Mouse (Mus musculus) right cerebral cortex, postnatal 4 days (tissue): ENCODE results near the gene Pemt.
"Not testable (repeated sequence)": the region's sequence is repeated elsewhere in the genome, so short reads cannot be mapped to it uniquely, and the experiment has no call there.

Experiments used
- DNase-seq: peaks from one replicate; pipeline ENCODE4 v3.0.0-alpha.2; 2022

Pemt gene

GRCm38 (mm10) chr11:59991365-59991764, 54.9 kb downstream of the Pemt start:
- no peak for DNase-seq

GRCm38 (mm10) chr11:59989406-59989805, 56.9 kb downstream of the Pemt start:
- no peak for DNase-seq

- no peak for DNase-seq
Measured at GRCm38 (mm10) chr11:59977831-59978230, 68.5 kb downstream of the Pemt start.

GRCm38 (mm10) chr11:59975241-59975640, 71.0 kb downstream of the Pemt start:
- no peak for DNase-seq

GRCm38 (mm10) chr11:59973389-59973788, 72.9 kb downstream of the Pemt start:
- no peak for DNase-seq

DNA sequence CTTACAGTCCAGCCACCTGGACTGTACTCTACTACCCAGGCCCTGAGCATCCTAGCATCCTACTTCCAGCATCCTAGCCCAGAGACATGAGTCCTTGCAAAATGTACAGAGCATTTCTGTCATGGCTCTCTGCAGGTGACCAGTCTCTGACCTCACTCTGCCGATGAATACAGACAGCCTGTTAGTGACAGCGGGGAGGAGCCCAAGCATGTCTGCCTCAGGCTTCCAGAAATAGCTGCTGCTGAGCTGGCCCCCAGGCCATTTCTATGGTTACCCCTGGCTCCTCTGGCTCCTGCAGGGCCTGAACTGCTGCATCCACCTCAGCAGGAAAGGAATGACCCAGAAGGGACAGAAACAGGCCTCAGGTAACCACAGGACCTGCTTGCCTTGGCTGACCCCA, 74.6 kb downstream of the Pemt start:
- no peak for DNase-seq

DNA sequence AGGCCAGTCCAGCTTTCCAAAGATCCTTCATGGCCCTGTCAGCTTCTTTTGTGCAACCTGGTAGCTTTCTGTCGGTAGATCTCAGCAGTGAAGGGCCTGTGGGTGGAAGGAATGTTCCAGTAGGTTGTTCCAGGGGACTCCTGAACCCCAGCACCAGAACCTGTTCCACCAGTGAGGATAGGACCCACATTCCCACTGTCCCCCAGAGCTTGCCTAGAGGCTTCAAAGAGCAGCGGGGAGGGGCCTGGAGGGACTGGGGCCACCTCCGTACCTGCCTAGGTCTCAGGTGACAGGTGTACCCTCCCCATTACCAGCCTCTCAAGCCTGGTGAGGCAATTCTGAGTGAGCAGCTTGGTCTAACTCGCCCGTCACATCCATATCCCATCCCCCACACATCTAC, 75.5 kb downstream of the Pemt start:
- DNase-seq, result no peak

DNA sequence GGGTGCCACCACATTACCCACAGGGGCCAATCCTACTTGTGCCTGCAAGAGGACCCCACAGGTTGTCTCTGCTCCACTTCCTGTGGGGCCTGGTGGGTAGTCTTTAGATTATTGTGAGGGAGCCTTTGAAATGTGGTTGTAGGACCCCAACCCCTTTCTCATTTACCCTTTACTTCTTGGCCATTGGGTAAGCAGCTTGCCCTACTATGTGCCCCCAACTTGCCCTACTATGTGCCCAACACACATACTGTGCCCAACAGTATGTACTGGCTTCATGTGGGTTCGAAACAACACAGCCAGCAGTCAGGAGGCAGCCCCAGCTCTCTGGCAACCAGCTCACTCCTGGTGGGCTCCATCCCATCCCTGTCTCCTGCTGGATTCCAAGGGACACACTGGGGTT, 78.5 kb downstream of the Pemt start:
- DNase-seq, result no peak

- no peak for DNase-seq
Measured at GRCm38 (mm10) chr11:59966102-59966483, 80.2 kb downstream of the Pemt start.

DNA sequence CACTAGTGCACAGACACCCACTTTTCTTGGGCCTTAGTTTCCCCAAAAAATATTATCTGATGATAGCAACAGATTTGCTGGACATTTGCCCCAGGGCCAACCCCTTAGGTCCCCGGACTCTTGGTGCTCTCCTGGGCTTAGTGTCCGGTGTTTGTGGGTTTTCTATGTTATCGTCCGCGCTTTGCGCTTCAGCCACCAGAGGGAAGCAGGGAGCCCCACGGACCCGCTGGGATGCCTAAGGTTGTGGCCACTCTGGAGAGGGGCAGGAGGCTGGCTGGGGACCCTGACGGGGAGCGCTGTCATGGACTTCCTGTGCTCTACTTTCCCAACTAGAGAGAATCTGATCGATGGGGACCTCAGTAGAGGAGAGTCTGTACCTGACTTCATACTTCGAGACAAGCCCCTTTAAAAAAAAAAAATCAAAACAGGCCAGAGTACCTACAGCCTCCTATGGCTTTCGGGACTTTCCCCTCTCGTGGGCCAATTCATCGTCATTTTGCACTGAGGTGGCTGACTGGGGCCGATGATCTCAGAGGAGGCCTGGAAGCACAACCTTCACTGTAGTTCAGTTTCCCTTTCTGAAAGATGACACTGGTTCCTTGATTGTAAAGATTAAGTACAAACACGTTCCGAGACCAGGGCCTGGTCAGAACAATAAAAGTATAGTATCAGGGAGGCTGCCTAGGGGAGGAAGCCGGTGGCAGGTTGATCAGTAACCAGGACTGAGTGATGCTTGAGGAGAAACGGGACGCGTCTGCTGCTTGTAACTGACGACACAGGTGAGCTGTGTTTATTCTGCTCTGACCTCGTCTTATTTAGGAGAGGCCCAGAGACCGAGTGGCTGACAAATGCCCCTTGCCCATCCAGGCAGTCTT, 80.8 kb downstream of the Pemt start:
- peak; percentile 74 for DNase-seq

DNA sequence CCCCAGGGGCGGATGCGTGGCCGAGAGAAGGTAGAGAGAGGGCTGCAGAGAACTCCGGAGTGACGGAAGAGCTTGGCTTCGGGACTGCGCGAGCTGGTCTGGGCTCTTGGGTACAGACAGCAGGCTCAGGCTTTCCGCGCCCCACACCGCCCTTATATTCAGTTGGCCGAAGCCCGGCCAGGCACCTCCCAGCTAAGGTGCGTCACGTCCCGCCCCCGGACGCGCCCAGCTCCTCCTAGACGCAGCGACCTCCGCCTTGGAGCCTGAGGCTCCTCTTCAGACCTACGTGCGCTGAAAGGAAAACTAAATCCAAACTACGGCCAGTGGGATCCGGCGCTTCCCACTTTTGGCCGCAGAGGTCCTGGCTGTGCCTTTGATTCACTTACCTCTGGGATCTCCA, 81.5 kb downstream of the Pemt start, which contains the start of gene Rasd1:
TSS of gene Rasd1 (minus strand) at position 127 of the 400 bp plus-strand sequence.
- peak; percentile 29 for DNase-seq

GRCm38 (mm10) chr11:59964163-59964758, 82.0 kb downstream of the Pemt start:
- peak; percentile 16 for DNase-seq

- DNase-seq, result peak; percentile 23
Measured at GRCm38 (mm10) chr11:59963364-59964162, 82.7 kb downstream of the Pemt start.

- no peak for DNase-seq
Measured at GRCm38 (mm10) chr11:59962590-59962989, 83.7 kb downstream of the Pemt start.

GRCm38 (mm10) chr11:59961338-59961875, 84.9 kb downstream of the Pemt start:
- no peak for DNase-seq

- DNase-seq, result no peak
Measured at GRCm38 (mm10) chr11:59960476-59961337, 85.6 kb downstream of the Pemt start.

- DNase-seq, result no peak
Measured at GRCm38 (mm10) chr11:59959453-59959852, 86.8 kb downstream of the Pemt start.

GRCm38 (mm10) chr11:59956749-59957148, 89.5 kb downstream of the Pemt start:
- DNase-seq, result no peak

- no peak for DNase-seq
Measured at GRCm38 (mm10) chr11:59952892-59953291, 93.4 kb downstream of the Pemt start.

- DNase-seq, result no peak
Measured at GRCm38 (mm10) chr11:59948401-59948767, 97.9 kb downstream of the Pemt start.

GRCm38 (mm10) chr11:59947752-59948400, 98.4 kb downstream of the Pemt start, which contains the start of gene Med9:
TSS of gene Med9 (plus strand) at chr11:59948206.
- DNase-seq, result peak; percentile 96

GRCm38 (mm10) chr11:59944855-59945254, 101.4 kb downstream of the Pemt start:
- DNase-seq, result not testable (repeated sequence)
